Mouse (Mus musculus) mature B cell (primary cell): ENCODE results near the gene Dstyk.

ENCODE experiments used
- in situ Hi-C: fragments of 300-500 bp; cut with MboI; formaldehyde crosslinking; loops from 2 replicates; pipeline ENCODE4 v1.14.3; 2019

Dstyk gene

DNA sequence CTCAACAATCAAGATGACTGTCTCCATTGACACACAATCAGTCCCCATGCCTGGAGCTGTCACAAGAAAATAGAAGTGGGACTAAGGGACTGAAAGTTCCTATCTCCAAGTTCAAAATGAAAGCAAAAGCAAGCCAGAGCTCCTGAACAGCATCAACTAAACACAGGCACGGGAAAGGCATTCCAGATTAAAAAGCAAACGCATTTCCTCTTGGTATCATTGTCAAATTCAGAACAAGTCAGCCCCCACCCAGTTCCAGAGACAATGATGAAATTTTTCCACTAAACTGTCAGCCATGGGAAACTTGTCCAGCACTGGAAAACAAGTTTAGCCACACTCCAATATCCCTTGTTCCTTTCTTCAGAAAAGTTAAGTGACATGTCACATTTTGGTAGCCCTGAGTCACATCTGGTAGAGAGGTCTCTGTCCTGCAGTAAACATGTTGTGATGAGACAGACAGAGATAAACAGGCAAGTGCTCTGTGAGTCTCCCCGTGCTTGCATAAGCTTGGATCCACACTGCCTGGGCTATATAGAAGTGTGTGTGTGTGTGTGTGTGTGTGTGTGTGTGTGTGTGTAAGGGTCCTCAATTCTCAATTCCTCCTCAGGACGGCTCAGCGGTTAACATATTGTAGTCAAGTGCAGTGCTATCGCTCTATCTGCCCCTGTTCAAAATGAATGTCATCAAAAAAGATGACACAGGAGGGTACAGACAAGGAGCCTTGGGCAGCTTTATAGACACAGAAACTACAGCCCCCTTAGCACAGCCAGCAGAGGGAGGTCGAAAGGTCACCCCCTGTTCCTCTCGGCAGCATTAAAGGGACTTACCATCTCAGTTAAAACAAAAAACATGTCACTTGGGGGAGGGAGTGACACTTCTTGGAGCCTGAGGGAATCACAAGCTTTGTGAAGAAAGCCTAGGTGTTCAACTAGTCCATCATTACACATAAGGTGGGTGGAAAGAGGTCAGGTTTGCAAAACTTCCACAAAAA is 28.2 kb upstream of the Dstyk start:
- in situ Hi-C loops = no loop called here

- in situ Hi-C loops = no loop called here
Measured at GRCm38 (mm10) chr1:132389886-132390585, 27.3 kb upstream of the Dstyk start.

DNA sequence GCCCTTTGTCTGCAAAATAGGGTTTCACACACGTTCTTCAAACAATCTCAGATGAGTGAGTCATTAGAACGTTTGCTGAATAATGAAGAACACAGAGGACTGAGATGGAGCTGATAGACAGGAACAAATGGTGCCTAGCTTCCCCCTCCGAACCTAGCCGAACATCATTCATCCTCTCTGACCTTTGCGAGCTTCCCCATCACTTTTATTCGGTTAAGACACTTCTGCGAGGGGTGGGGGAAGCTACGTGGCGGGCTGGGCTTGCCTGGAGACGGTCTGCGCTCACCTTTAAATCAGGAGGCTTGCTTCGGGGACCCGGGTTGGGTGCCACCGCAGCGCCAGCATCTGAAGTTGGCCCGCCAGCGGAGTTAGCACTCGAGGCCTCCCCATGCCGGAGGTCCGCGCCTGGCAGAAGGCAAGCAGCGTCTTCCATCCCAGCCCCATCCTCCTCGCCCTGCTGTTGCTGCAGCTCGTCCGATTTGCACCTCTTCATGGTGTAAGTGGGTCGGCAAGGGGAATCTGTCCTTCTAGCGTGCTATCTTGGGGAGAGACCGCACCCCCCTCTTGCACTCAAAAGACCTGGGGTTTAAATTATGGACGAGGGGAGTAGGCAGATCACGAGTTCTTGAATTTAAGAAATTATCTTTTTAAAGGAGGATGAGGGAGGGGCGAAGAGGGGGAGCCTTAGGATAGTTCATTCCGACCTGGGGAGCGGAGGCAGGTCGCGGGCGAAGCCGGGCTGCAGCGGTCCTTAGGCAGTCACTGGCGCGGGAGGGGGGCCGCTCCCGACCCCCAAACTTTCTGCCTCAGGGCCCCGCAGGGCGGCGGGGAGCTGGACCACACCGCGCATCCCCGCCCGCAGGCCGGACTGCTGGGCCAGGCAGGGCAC is 26.4 kb upstream of the Dstyk start, which contains the start of gene Tmcc2:
Tmcc2 (minus strand) TSS at position 591 of the 889 bp plus-strand sequence.
- in situ Hi-C loops = no loop called here

DNA sequence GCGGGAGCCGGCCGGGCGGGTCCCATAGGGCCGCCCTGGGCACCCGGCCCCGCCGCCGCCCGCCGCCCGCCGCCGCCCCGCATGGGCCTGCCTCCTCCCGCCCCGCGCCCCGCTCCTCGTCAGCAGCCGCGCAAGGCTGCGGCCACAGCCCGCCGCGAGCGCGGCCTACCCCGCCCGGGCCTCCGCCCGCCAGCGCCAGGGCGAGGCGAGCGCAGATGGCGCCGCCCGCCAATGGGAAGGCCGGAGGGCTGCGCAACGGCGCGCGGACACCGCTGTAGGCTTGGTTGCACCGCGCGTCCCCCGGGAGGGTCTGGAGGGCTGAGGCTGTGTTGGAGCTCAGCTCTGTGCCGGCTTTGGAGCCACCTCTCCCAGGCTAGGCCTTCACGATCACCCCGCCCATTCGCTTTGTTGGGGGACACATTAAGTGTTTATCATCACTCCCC is 25.8 kb upstream of the Dstyk start:
- in situ Hi-C loops = no loop called here

DNA sequence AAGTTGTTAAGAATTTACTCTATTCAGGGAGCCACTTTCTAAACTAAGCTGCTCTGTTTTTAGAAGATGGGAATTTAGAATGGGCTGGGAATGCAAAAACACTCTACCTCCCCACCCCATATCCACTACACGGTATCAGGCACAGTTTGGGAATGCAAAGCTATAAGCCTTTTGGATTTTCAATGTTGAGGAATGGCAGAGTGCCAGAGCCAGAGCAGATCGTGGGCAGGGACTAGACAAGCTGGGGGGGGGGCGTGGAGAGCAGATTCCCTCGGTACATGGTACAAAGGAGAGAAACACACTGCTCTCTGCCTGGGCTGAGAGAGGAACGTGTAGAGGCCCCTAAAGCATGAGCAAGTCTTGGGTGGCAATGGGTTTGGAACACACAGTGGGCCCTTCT is 24.5 kb upstream of the Dstyk start:
- in situ Hi-C loops = no loop called here

GRCm38 (mm10) chr1:132396705-132397104 is 20.6 kb upstream of the Dstyk start:
- in situ Hi-C loops = no loop called here

DNA sequence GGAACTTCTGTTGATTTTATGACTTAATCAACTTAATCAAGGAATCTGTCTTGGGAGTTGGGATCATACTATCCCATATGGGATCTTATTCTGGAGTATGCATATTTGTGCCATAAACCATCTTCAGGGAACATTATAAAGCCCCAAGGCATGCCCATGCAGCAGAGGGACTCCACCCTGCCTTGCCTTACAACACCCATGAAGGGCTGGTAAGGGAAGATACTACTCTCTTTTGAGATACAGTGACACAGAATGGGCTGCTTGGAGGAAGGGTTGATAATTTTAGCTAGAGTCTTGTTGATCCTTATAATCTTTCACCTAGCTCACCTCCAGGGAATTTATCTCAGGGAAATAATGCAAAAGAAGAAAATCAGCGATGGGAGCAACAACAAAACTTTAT is 16.8 kb upstream of the Dstyk start:
- in situ Hi-C loops = no loop called here

DNA sequence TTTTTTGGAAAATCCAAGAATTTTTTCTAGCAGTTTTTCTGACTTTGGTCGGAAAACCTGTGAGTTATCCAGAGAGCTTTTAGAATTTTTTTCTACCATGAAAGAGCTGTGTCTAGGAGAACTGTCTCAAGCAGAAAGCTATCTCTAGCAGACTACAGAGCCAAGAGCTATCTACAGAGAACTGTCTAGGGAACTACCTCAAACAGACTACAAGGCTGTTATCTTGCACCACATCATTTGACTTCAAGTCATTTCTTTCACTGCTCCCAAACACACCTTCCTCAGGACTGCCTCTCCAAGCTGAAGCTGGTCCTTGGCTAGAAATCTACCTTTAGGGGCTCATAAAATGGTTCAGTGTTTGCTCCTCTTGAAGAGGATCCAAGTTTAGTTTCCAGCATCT is 15.5 kb upstream of the Dstyk start:
- in situ Hi-C loops = no loop called here

GRCm38 (mm10) chr1:132410657-132411056 is 6.7 kb upstream of the Dstyk start:
- in situ Hi-C loops = no loop called here

- in situ Hi-C loops = no loop called here
Measured at GRCm38 (mm10) chr1:132416244-132416942, 962 bp upstream of the Dstyk start.

GRCm38 (mm10) chr1:132416943-132417290 is 438 bp upstream of the Dstyk start:
- in situ Hi-C loops = no loop called here

DNA sequence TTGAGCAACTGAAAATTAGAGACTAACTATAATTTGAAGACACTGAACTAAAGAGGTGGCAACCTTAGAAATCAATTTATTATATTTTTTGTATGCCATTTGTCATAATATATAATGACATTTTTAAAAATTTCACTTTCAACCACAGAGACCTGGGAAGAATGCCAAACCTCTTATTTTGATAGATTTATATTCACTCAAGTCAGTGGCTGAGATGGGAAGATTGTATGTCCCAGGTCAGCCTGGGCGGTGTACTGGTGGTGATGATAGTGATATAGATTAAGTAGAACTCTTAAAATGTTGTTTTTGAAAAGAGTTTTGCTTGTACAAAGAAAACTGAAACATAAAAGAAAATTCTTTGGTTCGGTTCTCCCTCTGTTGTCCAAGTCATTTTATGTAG is 2.9 kb downstream of the Dstyk start:
- in situ Hi-C loops = no loop called here

- in situ Hi-C loops = no loop called here
Measured at GRCm38 (mm10) chr1:132420662-132421061, 3.3 kb downstream of the Dstyk start.

- in situ Hi-C loops = no loop called here
Measured at GRCm38 (mm10) chr1:132422912-132423696, 5.7 kb downstream of the Dstyk start.

DNA sequence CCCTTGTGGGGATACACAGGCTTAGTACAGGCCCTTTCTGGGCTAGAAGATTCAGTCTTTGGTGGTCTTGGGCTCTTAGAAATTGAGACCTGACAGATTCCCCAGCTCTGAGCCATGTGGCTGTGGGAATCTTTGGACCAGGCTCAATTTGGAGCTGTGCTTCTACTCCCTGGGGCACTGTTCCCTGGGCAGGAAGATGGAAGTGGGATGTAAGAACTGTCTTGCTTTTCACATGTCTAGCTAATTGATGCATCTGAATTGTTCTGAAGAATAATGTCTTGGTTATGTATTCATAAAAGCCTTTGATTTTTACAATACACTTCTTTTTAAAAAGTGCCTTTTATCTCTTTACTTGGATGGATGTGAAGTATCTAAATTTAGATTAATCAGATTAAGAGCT is 8.2 kb downstream of the Dstyk start:
- in situ Hi-C loops = no loop called here

GRCm38 (mm10) chr1:132430818-132431217 is 13.5 kb downstream of the Dstyk start:
- in situ Hi-C loops = no loop called here

DNA sequence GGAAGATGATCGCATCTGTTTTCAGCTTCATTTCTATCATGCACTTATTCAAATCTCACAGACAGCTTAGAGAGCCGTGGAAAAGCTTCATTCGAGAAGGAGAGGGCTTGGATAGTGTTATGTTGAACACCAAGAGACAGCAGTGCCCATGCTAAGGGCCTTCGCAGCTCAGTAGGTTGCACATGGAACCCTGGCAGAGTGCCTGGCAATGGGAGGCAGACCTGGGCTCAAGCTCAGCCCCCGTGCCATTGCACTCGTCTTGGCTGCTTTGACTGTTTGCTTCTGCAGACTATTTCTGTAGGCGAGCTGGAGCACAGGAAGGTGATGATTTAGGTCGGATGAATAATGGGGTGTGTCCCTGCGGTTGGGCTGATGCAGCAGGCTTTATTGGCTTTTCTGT is 14.4 kb downstream of the Dstyk start:
- in situ Hi-C loops = no loop called here

- in situ Hi-C loops = no loop called here
Measured at GRCm38 (mm10) chr1:132433349-132433748, 16.0 kb downstream of the Dstyk start.

GRCm38 (mm10) chr1:132434032-132434431 is 16.7 kb downstream of the Dstyk start:
- in situ Hi-C loops = no loop called here

- in situ Hi-C loops = no loop called here
Measured at GRCm38 (mm10) chr1:132436320-132436958, 19.1 kb downstream of the Dstyk start.
